Mouse (Mus musculus) kidney, postnatal 36 days (tissue): ENCODE data around the gene Slc48a1.

ENCODE experiments used
- DNase-seq, 2 experiments: peaks; one replicate each; pipeline ENCODE4 v3.0.0; 2021 to 2022; ENCODE audit warnings: mixed read lengths in 2 of 2

Gene Slc48a1

GRCm38 (mm10) chr15:97828221-97828842 lies 50.0 kb downstream of the Slc48a1 start:
- DNase-seq = no peak

GRCm38 (mm10) chr15:97828901-97829338 lies 50.6 kb downstream of the Slc48a1 start:
- peak; percentile 36 to 51 for DNase-seq

GRCm38 (mm10) chr15:97829432-97829831 lies 51.1 kb downstream of the Slc48a1 start:
- DNase-seq = no peak

- peak in 1 of 2 experiments; percentile 30 for DNase-seq
Measured at GRCm38 (mm10) chr15:97830253-97830787, 52.0 kb downstream of the Slc48a1 start.

DNA sequence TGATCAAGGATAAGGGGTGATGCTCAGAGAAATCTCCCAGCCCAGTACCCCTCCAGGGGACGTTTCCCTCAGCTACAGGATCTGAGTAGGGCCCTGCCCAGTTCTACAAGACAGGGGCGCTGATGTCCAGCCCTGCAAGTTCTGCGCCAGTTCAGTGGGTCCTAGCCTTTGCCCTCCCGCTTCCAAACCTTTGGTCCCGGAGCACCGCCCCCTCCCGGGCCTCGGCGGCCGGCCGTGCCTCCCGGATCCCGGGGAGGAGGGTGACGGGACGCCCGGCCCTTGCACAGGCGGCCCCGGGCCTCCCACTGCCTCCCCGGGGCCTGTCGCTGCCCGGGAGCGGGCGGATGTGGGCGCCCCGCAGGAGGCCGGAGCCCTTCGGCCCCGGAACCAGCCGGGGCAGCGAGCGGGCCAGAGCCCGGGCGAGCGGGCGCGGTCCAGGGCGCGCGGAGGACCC lies 52.5 kb downstream of the Slc48a1 start:
- DNase-seq = peak; percentile 74 to 85

- peak; percentile 71 to 80 for DNase-seq
Measured at GRCm38 (mm10) chr15:97831242-97831986, 53.1 kb downstream of the Slc48a1 start.

DNA sequence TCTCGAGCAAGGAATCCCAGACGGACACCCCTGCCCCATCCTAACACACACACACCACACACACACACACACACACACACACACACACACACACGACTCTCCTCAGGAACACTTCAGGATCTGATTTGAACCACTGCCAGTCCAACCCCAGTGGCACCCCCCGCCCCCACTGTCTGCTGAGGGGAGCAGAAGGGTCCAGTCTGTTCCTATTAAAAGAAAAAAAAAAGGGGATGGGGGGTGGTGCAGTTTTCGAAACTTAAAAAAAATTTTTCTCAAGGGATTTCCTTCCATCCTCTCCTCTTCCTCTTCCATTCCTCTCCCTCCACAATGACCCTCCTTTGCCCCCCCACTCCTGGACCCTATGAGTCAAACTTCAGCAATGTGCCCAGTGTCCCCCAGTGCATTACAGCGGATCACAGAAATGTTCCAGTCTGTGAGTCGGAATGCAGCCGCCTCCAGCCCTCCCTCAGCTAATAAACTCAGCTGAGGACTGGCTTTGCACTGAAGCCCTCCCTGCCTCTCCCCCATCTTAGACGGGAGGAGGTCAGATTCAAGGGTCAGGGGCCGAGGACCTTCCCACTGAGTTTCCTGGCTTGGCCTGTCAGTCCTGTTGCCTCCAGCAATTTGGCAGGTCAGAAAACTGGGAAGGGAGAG lies 53.8 kb downstream of the Slc48a1 start:
- peak; percentile 63 to 73 for DNase-seq

GRCm38 (mm10) chr15:97832764-97833479 lies 54.6 kb downstream of the Slc48a1 start:
- DNase-seq = no peak

DNA sequence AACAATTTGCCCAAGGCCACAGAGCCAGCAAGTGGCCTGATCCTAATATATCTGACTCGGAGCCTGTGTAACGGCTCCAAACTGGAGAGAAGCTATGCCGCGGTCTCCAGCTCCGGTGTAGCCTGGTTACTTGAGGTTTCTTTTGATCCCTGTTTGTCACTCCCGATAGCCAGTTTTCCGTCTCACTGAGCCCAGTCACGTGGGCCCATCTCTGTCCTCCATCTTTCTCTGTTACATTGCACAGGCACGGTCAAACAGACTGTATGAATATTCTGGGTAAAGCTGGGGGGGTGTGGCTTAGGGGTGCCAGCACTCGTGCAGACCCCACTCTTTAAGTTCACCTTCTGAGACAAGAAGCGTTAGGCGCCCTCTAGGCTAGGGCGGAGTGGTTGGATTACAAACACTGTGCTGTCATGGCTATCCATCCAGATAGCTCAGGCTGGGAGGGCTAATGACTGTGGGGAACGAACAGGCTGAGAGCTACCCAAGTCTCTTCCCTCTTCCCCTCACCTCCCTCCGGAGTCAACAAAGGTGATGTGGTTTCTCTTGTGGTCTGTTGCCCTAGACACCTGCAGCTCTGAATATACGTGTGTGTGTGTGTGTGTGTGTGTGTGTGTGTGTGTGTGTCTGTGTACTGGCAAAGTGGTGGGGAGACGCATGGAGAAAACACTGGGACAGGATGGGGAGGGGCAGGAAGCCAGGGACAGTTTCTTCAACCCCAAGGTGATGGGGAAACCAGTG lies 58.0 kb downstream of the Slc48a1 start:
- DNase-seq = no peak

- no peak for DNase-seq
Measured at GRCm38 (mm10) chr15:97836894-97837247, 58.6 kb downstream of the Slc48a1 start.

GRCm38 (mm10) chr15:97837491-97838061 lies 59.3 kb downstream of the Slc48a1 start:
- peak in 1 of 2 experiments; percentile 46 for DNase-seq

DNA sequence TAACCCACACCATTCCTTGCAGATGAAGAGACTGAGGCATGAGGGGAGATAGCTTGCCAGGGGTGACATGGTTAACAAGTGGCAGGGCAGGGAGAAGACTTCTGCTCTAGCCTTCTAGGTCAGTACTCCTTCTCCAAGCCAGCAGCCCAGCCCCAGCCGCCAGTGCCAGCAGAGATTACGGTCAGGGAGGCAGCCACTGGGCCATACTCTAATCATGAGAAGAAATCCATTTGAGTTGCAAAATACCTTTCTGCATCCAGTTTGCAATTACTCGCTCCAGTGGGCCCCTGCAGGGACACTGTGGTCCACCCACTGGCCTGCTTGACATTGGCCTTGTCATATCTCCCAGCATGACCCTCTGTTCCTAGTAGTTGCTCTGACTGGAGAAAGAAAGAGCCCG lies 60.1 kb downstream of the Slc48a1 start:
- DNase-seq = no peak

DNA sequence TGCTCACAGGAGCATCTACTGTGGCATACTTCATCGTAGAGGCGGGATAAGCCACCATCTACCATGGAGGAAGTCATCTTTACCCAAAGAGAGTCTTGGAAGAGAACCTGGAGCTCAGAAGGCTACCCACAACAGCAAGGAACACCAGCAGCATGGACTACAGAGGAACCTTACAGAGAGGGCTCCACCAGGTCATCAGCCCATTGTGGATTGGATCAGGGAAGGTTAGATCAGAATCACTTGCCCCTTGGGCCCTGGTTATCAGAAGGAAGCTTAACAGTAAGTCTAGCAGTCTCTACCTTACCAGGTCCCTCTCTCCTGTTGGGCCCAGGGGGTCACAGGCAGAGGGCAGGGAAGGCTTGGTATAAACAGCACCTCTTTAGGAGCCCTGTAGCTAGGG lies 60.7 kb downstream of the Slc48a1 start:
- DNase-seq = no peak

DNA sequence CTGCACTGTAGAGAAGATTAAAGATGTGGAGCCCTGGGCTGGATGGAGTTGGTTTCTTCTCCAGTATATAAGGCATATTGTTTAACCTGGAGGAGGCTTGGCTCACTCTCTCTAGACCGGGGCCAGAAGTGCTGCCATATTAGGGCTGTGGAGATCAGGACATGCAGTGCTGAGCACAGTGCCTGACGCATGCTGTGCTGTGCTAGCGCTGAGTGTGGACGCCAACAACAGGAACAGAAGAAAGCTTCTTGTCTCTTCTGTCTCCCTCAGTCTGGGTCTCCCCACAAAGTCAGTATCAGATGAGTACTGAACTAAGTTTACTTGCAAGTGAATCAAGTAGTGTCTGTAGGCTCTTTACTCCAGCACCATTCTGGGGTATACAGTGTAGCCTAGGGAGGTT lies 61.2 kb downstream of the Slc48a1 start:
- DNase-seq = no peak

GRCm38 (mm10) chr15:97839991-97840455 lies 61.7 kb downstream of the Slc48a1 start:
- peak; percentile 92 to 94 for DNase-seq

DNA sequence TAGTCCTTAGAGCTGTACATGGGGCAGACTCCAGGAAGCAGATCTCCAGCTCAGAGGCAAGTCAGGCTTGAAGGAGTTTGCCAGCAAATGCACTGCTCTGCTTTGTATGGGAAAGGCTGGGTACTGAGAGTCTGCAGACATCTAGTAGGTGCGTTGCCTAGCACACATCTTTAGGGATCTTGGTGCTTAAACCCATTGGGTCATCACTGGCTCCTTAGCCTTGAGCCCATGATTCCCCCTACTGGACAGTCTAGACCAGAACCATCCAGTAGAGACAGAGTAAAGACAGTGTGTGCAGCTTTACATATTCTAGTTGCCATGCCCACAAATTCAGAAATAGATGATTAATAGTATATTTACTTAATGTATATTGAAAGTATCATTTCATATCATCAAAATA lies 62.5 kb downstream of the Slc48a1 start:
- DNase-seq = peak in 1 of 2 experiments; percentile 44

- DNase-seq = no peak
Measured at GRCm38 (mm10) chr15:97841383-97841782, 63.1 kb downstream of the Slc48a1 start.

GRCm38 (mm10) chr15:97842058-97842457 lies 63.7 kb downstream of the Slc48a1 start:
- DNase-seq = no peak
